Mouse (Mus musculus) stomach, postnatal 0 days (tissue): ENCODE measurements around the gene Bloc1s4.

Experiments used
- CTCF ChIP-seq: IDR thresholded peaks from 2 replicates; pipeline ENCODE4 v1.5.1; 2016; ENCODE audit warnings: antibody characterized with exemption, low read depth, mild to moderate bottlenecking, moderate library complexity
- EP300 ChIP-seq: optimal IDR thresholded peaks from 2 replicates; pipeline ENCODE3; 2016; ENCODE audit warnings: antibody characterized with exemption

DNA sequence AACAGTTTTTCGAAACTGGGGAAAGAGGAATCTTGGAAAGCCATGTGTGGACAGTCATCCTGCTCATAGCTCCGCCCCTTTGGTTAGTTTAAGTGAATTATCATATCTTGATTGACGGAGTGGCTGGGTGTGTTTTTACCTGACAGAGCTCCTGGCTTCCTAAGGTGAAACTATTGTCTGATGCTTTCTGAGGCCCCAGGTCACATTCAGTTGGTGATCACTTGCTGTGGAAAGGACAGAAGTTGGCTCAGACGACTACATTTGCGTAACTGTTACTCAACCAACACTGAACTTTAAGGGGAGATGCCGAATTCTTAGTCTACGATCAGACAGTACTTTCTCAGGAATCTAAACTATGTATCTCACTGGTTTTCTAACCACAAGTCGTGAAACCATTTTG, 48.8 kb upstream of the Bloc1s4 start:
- TF ChIP-seq CTCF: no peak
- no peak for TF ChIP-seq EP300
